Mouse (Mus musculus): ENCODE measurements at regions not wholly inside any gene's neighbourhood (a gene's known extent, or its start where the extent isn't known, plus 50 kb on each side); places are given as distances from the start of the nearest gene placed in this dataset.
A peak's percentile ranks its signal among the peaks of the same experiment; 100 is the strongest.
"Not testable (repeated sequence)": the region's sequence is repeated elsewhere in the genome, so short reads cannot be mapped to it uniquely, and the experiment has no call there.

DNA sequence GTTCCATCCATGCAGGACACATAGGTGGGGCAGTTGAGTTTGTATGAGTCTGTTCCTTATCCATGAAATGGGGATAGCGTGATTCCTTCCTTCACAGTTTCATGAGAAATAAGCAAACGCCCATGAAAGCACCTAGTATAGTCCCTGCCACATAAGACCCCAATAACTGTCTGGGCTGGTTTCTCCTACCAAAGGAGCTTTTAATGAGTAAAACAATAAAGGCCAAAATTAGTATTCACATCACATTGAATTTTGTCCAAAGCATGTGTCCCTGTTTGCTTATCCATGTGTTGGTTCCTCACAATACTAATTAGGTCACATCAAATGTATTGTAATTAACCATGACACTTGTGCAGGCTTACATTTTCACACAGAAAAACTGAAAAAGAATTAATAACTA is 221.3 kb downstream of the Prdm13 start:
- DNase-seq, result no peak

DNA sequence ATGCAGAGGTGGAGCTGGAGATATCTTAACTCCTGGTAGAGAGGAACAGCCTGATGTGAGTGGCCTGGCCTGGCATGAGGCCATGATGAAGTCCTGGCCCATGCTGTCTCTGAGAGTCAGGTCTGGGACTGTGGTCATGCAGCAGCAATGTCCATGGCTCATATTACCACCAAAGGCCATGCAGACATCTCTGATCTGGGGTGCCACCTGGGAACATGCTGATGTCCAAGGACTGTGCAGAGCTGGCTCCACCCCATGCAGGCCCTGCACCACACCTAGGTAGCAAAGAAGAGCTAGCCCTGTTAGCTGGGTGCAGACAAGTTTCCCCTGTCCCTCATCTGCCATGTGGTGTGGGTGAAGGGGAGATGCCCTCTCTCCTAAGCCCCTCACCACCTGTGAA is 244.5 kb downstream of the Prdm13 start:
- DNase-seq, result no peak

DNA sequence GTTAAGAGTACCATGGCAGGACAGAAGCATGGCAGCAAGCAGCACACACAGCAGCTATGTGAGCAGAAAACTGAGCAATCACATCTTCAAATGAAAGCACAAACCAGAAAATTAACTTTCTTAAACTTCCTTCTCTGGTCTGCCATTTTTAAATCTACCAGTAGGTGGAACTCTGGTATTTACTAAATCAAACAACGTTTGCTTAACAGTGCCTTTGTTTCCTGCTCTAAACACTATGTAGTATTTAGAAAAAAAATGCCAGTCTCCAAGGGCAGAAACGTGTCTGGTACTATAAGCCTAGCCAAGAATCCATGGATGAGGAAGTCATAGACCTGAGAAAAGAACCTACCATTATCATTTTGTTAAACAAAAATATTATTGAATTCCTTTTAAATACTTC is 249.1 kb downstream of the Prdm13 start:
- no peak for DNase-seq

DNA sequence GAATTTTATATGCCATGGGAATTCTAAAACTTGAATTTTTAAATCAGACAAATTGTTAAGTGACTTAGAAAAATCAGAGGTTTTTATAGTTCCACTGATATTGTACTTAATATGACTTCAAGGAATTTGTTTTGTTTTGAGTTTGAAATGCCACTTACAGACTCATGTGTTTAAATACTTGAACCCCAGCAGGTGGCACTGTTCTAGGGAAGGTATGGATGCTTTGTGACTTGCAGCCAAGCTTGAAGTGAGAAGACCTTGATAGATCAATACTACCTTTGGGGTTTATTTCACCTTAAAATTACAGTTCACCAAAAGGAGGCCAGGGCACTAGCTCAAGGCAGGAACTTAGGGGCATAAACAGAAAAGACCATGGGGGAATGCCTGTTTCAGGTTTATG is 277.9 kb downstream of the Prdm13 start:
- no peak for DNase-seq

DNA sequence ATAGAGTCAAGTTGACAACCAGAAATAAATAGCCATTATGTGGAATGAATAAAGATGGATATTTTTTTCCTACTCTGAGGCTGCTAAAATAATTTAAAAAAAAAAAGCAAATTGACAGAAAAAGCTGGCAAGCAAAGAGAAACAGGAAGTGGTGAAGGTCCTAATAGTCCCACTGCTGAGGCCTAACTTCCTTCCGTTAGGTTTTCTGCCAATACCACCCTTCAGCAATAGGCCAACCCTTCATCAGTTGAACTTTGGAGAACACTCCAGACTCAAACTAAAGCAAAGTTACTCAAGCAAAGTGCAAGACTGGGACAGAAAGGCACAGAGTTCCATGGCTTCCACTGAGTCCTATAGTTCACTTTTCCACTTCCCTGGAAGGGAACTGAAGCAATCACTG is 316.4 kb downstream of the Prdm13 start:
- DNase-seq, result no peak

DNA sequence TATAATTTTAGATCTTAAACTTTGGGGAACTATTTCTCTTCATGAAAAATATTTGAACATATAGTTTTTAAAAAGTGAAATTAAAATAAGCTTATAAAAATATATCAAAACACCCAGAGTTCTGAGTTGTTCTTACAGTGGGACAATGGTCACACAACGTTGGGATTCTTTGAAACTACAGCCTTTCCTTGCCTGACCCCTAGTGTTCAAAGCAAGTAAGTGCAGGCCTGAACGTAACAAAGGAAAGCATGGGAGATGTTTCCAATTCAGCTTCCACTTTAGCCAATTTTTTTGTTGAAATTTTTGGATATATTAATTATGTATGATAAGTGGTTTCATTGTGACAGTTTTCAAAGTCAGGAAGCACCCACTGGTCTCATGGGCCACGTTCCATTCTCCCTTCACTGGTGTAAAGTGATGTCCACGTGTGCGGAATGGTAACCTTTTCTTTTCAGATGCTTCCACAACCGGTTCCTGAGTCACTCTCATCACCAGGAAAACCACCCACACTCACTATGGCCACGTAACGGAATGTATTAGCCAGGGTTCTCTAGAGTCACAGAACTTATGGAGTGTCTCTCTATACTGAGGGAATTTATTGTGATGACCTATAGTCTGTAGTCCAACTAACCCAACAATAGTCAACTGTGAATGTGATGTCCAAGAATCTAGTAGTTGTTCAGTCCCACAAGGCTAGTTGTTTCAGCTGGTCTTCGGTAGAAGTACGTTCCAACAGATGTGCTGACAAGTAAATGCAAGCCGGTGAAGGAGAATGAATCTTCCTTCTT is 317.3 kb downstream of the Prdm13 start:
- DNase-seq, result peak; percentile 12

DNA sequence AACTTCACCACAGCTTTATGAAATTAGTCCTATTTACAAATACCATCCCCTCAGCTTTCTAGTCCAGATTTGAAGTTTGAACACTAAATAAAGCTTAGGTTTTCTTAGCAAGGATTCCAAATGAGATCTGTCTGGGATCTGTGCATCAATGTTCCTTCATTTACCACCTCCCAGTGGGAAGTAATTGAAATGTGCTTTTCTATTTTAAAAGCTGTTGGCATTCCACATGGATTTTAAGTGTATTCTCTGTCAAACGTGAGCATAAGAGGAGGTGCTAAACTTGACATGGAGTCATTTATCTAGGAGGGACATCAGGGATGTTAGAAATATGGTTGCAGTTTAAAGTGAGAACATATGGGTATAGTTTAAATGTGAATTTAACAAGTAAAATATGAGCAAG is 364.0 kb downstream of the Prdm13 start:
- DNase-seq, result no peak

DNA sequence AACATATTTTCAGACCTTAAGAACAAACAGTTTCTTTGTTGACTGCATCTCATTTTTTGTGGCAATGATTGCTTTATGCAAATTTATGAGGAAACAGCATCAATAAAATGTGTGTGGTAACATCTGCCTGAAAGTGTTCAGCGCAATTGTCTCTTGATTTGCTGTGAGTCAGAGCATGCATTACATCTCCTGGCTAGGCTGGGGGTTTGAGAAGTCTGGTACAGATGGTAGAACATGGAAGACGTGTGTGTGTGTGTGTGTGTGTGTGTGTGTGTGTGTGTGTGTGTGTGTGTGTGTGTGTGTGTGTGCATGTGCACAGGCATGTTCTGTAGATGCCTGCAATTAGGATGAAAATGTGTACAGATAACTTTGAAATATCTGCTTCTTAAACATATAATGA is 376.5 kb downstream of the Prdm13 start:
- DNase-seq, result not testable (repeated sequence)

DNA sequence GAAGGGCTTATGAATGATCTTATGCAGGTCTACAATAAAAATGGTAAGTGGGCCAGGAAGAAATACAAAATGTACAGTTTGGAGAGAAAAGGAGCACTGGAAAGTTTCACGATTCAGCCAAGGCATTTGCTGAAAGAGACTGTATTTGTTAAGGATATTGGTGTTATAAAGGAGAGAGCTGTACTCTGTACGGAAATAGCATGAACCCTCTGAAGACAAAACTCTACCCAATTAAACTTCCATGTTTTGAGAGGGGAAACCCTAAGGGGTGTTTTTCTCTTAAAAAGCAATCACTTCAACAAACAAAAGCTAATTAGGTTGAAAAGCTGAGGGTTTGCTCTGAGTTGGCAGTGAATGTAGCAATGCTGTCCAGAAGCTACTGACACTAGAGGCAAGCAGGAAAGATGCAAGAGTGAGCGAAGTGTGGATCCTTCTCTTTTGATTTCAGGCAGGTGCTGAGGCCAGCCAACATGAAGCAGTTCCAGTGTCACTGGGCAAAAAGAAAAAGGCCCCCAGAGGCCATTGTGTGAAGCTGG is 378.2 kb downstream of the Prdm13 start:
- DNase-seq, result no peak

DNA sequence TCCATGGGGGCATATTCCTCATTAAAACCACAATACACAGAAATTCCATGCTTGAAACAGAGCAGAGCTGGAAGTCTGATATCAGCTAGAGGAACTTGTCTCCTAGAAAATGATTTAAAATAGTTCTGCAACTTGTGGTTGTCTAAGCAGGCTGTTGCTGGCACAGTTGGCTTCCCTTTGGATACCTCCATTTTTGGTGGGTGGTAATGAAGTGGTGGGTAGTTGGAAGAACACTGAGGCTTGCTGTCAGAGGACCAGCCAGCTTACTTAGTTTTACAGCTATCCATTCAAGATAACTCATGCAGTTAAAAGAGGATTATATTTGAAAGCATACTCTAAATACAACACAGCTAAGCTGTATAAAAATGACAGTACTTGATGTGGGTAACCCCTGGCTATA is 385.6 kb downstream of the Prdm13 start:
- no peak for DNase-seq

DNA sequence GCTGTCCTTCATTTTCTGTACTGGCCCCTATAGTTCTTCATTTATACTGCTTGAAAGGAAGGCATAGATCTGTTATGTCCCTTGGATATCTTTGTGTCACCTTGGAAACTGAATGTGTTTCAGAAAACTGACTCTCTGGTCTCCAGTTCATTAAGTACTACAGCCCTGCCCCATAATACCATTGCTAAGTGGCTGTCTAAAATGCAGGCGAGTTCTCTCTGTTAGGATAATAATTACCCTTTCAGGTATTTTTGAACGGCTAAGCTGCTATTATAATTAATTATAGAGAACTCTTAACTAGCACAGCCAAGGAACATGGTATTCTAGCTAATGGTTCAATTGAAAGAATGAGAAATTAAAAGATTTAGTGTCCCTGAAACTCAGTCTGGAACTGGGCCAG is 418.5 kb downstream of the Prdm13 start:
- DNase-seq, result no peak

DNA sequence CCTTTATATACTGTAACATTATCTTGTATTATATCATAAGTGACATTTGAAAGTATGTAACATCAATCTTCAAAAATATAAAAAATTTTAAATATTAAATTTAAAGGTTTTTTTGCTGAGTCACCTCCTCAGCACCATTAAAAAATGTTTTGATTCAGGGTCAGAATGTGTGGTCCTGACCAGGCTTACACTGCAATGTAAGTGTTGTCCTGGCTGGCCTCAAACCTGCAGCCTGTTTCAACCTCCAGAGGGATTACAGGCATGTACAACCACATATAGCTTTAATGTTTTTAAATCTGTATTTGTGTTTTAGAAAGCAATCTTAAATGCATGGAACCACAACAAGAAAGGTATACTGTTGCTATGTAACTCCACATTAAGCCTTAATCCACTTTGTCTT is 418.9 kb downstream of the Prdm13 start:
- DNase-seq, result no peak

DNA sequence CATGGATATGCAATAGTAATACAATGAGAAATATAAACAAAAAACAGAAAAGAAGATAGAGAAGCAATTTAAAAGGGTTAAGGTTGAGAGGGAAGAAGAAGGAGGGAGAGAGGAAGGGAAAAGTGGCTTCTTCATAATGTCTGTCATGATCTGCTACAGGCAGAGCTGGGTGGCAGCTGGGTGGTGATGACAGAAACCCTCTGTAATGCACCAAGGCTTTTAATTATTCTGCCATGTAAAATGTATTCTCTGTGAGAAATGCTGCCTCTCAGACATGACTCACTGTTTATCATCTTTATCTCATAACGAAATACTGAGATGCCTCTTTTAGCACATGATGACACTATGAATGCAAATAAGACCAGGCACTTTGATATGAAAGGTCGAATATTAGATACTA is 435.4 kb downstream of the Prdm13 start:
- no peak for DNase-seq

DNA sequence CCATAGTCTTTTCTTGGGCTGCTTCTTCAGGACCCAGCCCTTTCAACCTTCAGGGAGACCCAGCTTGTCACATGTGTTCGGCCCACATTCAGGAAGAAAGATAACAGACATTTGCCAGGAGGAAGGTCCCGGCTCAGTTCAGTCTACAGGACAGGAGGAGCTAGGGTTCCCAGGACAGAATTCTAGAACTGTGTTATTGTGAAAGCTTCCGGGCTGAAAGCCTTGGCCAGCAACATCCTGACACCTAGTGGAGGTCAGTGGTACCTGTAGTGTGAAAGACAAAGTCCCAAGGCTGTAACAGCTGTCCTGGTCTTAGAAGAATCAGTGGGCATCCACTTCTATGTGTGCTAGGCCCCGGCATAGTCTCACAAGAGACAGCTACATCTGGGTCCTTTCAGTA is 463.1 kb downstream of the Prdm13 start:
- peak; percentile 53 for DNase-seq

DNA sequence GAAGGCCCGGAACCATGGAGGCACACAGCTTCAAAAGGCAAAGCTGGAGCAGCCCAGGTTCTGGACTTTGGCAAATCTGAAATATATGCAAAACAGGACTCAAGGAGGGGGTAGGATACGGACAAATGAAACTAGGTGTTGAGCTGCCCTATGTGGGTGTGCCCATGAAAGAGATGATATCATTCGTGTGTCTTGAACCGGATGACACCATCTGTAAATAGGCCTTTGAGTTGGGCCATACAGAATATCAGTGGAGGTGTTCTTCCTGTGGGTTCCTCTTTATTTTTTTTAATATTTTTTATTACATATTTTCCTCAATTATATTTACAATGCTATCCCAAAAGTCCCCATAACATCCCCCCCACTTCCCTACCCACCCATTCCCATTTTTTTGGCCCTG is 478.1 kb downstream of the Prdm13 start:
- DNase-seq, result no peak

DNA sequence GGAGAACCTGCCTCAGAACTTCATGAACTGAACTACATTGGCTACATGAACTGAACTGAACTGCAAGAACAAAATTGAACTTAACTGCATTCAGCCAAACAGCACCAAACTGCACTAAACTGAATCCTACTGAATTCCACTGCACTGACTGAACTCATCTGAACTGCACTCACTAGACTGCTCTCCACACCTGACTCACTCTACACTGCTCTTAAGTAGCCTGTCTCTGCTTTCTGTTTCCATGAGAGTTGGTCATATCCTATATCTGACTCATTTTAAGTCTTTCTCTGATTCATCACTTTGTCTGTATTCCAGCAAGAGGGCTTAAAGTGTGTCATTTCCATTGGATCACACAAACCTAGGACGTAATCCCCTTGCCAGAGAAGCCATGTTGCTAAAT is 490.1 kb downstream of the Prdm13 start:
- DNase-seq, result no peak

DNA sequence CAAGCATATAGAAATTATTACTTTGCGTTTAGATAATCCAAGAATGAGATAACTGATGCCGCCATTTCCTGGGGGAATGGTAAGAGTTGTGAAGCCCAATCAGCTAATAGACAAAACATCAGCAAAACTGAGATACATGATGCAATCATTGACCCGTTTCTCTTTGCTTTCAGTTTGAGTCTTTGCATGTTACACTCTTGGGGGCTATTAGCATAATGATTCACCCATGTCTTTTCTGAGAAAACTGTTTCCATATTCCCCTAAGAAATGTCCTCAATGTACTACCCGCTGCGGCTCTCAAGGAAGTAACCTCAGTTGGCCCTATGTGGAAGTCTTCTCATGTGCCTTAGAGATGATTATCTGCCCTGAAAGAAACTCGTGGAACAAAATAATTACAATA is 512.0 kb downstream of the Prdm13 start:
- DNase-seq, result no peak

DNA sequence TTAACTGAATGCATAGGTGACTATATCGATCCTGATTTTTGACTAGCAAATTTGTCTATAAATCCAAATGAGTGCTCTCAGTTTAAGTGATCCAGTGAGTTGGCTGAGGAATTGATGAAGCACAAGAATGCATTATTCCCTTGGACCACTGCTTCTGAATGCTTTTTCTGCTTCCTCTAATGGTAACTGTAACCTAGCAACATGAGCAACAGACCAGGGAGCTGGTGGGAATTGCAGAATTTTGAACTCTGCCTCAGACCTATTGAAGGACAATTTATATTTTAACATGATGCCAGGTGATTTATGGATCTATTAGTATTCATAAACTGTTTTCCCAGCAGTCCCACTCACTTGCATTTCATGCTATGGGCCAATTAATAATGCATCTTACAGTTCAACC is 512.7 kb downstream of the Prdm13 start:
- DNase-seq, result no peak

DNA sequence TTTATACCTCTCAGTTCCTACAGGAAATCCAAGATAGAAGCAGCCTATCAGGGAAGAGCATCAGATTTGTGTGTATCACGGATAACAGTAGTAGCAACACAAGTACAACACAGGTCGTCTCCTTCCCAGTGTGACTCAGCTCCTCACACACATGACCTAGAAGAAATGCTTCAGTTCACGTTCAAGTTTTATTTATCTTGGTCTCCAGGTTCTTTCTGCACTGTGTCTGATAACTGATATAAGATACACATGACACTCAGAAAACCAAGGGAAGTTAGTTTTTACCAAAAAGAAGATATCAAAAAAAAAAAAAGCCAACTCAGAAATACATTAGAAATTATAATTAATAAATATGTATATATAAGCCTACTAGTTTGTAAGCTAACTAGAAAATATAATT is 515.0 kb downstream of the Prdm13 start:
- no peak for DNase-seq

DNA sequence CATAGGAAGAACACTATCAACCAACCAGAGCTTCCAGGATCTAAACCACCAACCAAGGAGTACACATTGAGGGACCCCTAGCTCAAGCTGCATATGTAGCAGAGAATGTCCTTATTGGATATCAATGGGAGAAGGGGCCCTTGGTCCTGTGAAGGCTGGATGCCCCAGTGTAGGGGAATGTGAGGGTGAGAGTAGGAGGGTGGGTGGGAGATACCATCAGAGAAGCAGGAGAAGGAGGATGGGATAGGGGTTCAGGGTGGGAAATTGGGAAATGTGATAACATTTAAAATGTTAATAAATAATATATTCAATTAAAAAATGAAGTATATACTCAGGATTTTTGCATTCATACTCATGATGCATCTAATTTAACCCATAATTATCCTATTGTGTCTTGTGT is 523.6 kb downstream of the Prdm13 start:
- DNase-seq, result no peak

DNA sequence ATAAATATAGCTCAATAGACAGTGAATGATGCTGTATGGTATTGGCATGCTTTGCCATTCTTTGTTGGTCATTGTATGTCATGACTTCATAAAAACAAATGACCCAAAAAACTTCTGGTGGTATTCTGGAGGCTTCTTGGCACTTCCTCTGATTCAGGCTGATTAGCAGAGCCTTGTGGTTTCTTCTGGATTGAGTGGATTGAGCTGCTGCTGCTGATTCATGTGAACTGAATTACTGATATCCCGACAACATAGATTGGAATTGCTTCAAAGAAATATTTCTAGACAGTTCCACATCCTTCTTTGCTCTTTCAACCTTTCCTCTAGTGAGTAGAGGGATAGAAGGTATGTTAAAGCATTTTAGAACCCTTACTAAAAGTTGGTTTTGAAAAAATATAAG is 559.9 kb downstream of the Prdm13 start:
- DNase-seq, result no peak

DNA sequence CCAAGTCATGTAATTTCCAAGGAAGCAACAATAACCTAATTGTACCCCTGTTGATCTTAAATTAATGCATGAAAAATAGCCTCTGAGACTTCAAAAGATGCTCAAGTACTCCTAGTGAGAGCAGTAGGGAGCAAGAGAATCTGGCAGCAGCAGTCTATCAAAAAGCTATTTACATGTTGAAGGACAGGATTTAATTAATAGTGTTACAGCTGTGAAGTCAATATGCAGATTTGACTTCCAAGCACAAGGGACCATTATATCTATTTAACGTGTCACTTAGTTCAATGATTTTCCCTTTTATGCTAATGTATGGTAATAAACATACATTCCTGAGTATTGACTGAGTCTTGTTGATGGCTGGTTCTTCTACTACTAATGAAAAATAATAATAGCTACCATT is 590.0 kb downstream of the Prdm13 start:
- DNase-seq, result no peak

DNA sequence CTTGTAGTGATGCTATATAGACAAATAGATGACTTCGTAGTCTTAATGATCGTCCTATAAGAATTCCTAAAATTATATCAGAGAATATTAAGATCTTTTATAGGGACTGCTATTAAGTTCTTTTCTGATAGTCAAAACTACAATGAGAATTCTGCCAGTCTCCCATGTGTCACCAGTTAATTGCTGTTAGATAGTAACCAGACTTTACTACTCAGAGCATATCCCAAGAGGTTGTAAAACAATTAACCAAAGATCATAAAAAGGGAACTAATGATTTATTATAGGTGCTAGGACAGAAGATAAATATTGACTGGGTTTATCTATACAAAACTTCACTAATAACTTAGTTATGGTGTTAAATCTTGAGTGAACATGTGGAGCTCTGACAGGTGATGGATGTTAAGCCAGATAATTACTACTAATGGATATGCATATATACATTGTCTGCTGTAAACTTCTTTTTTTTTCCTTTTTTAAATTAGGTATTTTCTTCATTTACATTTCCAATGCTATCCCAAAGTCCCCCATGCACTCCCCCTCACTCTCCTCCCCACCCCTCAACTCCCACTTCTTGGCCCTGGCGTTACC is 615.5 kb downstream of the Prdm13 start:
- no peak for DNase-seq
